Comparison of ENCODE assay signal across 24 mouse cellular contexts in genomic region chr1:137213717-137214116, GRCm38 (mm10).
DNase-seq lines count a peak whose midpoint lies in the region; ATAC-seq and TF ChIP-seq lines count a peak whose summit lies in the region.
"Had no signal": no experiment of that assay in that cellular context is flagged by ENCODE, and none has a peak within 500 bp of the region (broad histone marks: within the 10 kb centered on the region; RNA-seq: fewer than 3 reads in every experiment).

No protein-coding gene starts in this region.

- H3K4me2 ChIP-seq in kidney, embryonic 15.5 days, result no peak overlapping the region
- H3K4me2 ChIP-seq in intestine, embryonic 15.5 days (replicated peaks), result no peak overlapping the region
- H3K4me2 ChIP-seq in intestine, embryonic 16.5 days (ENCODE audit: low read depth, low read length), result no peak overlapping the region
- H3K4me2 ChIP-seq in forebrain, postnatal 0 days (ENCODE audit: low read depth), result no peak overlapping the region
- H3K4me2 ChIP-seq: embryonic facial prominence, embryonic 13.5 days; embryonic facial prominence, embryonic 15.5 days; forebrain, embryonic 12.5 days had no signal

- H3K4me1 ChIP-seq in kidney, adult 2 months (ENCODE audit: control insufficient read depth, insufficient read depth, low read length), result no peaks in the 10 kb centered on the region
- H3K4me1 ChIP-seq in kidney, embryonic 15.5 days, result peaks cover 5% of the 10 kb centered on the region
- no peaks in the 10 kb centered on the region for H3K4me1 ChIP-seq in intestine, embryonic 15.5 days (replicated peaks)
- 0 out of 2 replicates have a peak, but pooled peaks cover 2% of the 10 kb centered on the region for H3K4me1 ChIP-seq in intestine, embryonic 16.5 days (ENCODE audit: control insufficient read depth, insufficient read depth, low read length)
- no peaks in the 10 kb centered on the region for H3K4me1 ChIP-seq in forebrain, postnatal 0 days (ENCODE audit: insufficient read depth)
- H3K4me1 ChIP-seq: embryonic facial prominence, embryonic 13.5 days; embryonic facial prominence, embryonic 15.5 days; forebrain, embryonic 10.5 days; forebrain, embryonic 12.5 days had no signal

- DNase-seq in kidney, adult 2 months, result peak; percentile 35
- no peak for DNase-seq in kidney, adult 11 months
- DNase-seq in kidney, postnatal 36 days, result peak; percentile 13 to 16
- DNase-seq in forebrain, postnatal 0 days, result no peak
- no peak for DNase-seq in layer of hippocampus, adult 9-10 months (ENCODE audit: low spot score)
- DNase-seq: adrenal gland, adult 2 months; adrenal gland, postnatal 10 days; adrenal gland, postnatal 25 days; cerebellum, adult 11 months; cerebellum, adult 18-20 months; cerebellum, adult 8-10 months; cerebellum, adult 9-11 months; cerebellum, postnatal 14 days; cerebellum, postnatal 36 days; embryo, embryonic 11 days had no signal

- TF ChIP-seq CTCF in kidney, adult 2 months (conservative IDR thresholded peaks at IDR 0.05; ENCODE audit: insufficient read depth, insufficient read length, low read depth, low read length), result no peak
- no peak for TF ChIP-seq CTCF in forebrain, postnatal 0 days (IDR thresholded peaks at IDR 0.05; ENCODE audit: low read depth)

- no peak overlapping the region for H3K9ac ChIP-seq in kidney, embryonic 15.5 days
- H3K9ac ChIP-seq in intestine, embryonic 15.5 days, result no peak overlapping the region
- no peak overlapping the region for H3K9ac ChIP-seq in intestine, embryonic 16.5 days (ENCODE audit: low read depth, low read length)
- H3K9ac ChIP-seq in forebrain, postnatal 0 days, result no peak overlapping the region
- H3K9ac ChIP-seq: embryonic facial prominence, embryonic 13.5 days; embryonic facial prominence, embryonic 15.5 days; forebrain, embryonic 12.5 days had no signal

- 74% methylated on average over 5 of the region's 5 CpGs for WGBS in kidney, adult 2 months
- 75% methylated on average over 5 of the region's 5 CpGs for WGBS in kidney, embryonic 15.5 days
- WGBS in intestine, embryonic 15.5 days, result 72% methylated on average over 5 of the region's 5 CpGs
- WGBS in intestine, embryonic 16.5 days, result 75% methylated on average over 5 of the region's 5 CpGs
- 87% methylated on average over 5 of the region's 5 CpGs for WGBS in forebrain, postnatal 0 days

- no peaks in the 10 kb centered on the region for H3K27me3 ChIP-seq in kidney, adult 2 months (replicated peaks; ENCODE audit: control insufficient read depth, insufficient read depth, low read length)
- no peaks in the 10 kb centered on the region for H3K27me3 ChIP-seq in kidney, embryonic 15.5 days
- H3K27me3 ChIP-seq in intestine, embryonic 15.5 days (replicated peaks), result no peaks in the 10 kb centered on the region
- no peaks in the 10 kb centered on the region for H3K27me3 ChIP-seq in intestine, embryonic 16.5 days (replicated peaks; ENCODE audit: control insufficient read depth, insufficient read depth, low read length)
- no peaks in the 10 kb centered on the region for H3K27me3 ChIP-seq in forebrain, postnatal 0 days (ENCODE audit: insufficient read depth, low read length)
- H3K27me3 ChIP-seq: embryonic facial prominence, embryonic 13.5 days; embryonic facial prominence, embryonic 15.5 days had no signal

- TF ChIP-seq POLR2A in kidney, adult 2 months (IDR thresholded peaks at IDR 0.05; ENCODE audit: low read depth, low read length), result no peak

- H3K27ac ChIP-seq in kidney, adult 2 months (ENCODE audit: insufficient read depth, low read depth, low read length), result no peak overlapping the region
- H3K27ac ChIP-seq in kidney, embryonic 15.5 days, result no peak overlapping the region
- H3K27ac ChIP-seq in intestine, embryonic 15.5 days, result no peak overlapping the region
- no peak overlapping the region for H3K27ac ChIP-seq in intestine, embryonic 16.5 days (ENCODE audit: low read length)
- no peak overlapping the region for H3K27ac ChIP-seq in forebrain, postnatal 0 days (ENCODE audit: low read depth, low read length)
- H3K27ac ChIP-seq: embryonic facial prominence, embryonic 13.5 days; embryonic facial prominence, embryonic 15.5 days; forebrain, embryonic 10.5 days; forebrain, embryonic 12.5 days had no signal

- H3K36me3 ChIP-seq in kidney, adult 2 months (ENCODE audit: control insufficient read depth, insufficient read depth, low read length), result no peaks in the 10 kb centered on the region
- H3K36me3 ChIP-seq in kidney, embryonic 15.5 days, result no peaks in the 10 kb centered on the region
- no peaks in the 10 kb centered on the region for H3K36me3 ChIP-seq in intestine, embryonic 15.5 days
- H3K36me3 ChIP-seq in intestine, embryonic 16.5 days (ENCODE audit: control insufficient read depth, insufficient read depth, low read length), result no peaks in the 10 kb centered on the region
- H3K36me3 ChIP-seq in forebrain, postnatal 0 days (ENCODE audit: insufficient read depth), result no peaks in the 10 kb centered on the region
- H3K36me3 ChIP-seq: embryonic facial prominence, embryonic 13.5 days; embryonic facial prominence, embryonic 15.5 days; forebrain, embryonic 10.5 days; forebrain, embryonic 12.5 days had no signal

- H3K9me3 ChIP-seq in kidney, embryonic 15.5 days (replicated peaks), result no peaks in the 10 kb centered on the region
- no peaks in the 10 kb centered on the region for H3K9me3 ChIP-seq in intestine, embryonic 15.5 days
- H3K9me3 ChIP-seq in intestine, embryonic 16.5 days (ENCODE audit: control insufficient read depth, low read length), result no peaks in the 10 kb centered on the region
- H3K9me3 ChIP-seq in forebrain, postnatal 0 days (ENCODE audit: low read length), result no peaks in the 10 kb centered on the region
- H3K9me3 ChIP-seq: embryonic facial prominence, embryonic 13.5 days; embryonic facial prominence, embryonic 15.5 days; forebrain, embryonic 10.5 days; forebrain, embryonic 12.5 days had no signal

- ATAC-seq in kidney, embryonic 15.5 days (replicated peaks; ENCODE audit: low FRiP score), result no peak
- peak; percentile 81 for ATAC-seq in intestine, embryonic 15.5 days
- peak; percentile 81 for ATAC-seq in intestine, embryonic 16.5 days
- no peak for ATAC-seq in forebrain, postnatal 0 days
- ATAC-seq: forebrain, embryonic 14.5 days had no signal

- H3K4me3 ChIP-seq in kidney, adult 2 months (ENCODE audit: insufficient read depth, low read depth, low read length), result no peak overlapping the region
- H3K4me3 ChIP-seq in kidney, embryonic 15.5 days (replicated peaks), result no peak overlapping the region
- H3K4me3 ChIP-seq in intestine, embryonic 15.5 days (replicated peaks), result no peak overlapping the region
- no peak overlapping the region for H3K4me3 ChIP-seq in intestine, embryonic 16.5 days (ENCODE audit: low read length)
- no peak overlapping the region for H3K4me3 ChIP-seq in forebrain, postnatal 0 days (ENCODE audit: low read depth, low read length)
- H3K4me3 ChIP-seq: embryonic facial prominence, embryonic 13.5 days; embryonic facial prominence, embryonic 15.5 days; erythroblast, embryonic 14.5 days; forebrain, embryonic 10.5 days; forebrain, embryonic 12.5 days had no signal

Comparison
In these comparisons a context has a peak if more than half of its experiments do, and no peak if none do; other contexts are left out.
1. DNase-seq: peak in kidney, adult 2 months (single experiment) and kidney, postnatal 36 days (2 of 2); none in kidney, adult 11 months (single experiment), forebrain, postnatal 0 days (single experiment) and layer of hippocampus, adult 9-10 months (single experiment).
2. ATAC-seq: peak in intestine, embryonic 15.5 days (single experiment) and intestine, embryonic 16.5 days (single experiment); none in kidney, embryonic 15.5 days (single experiment) and forebrain, postnatal 0 days (single experiment).